Mouse (Mus musculus) left cerebral cortex, postnatal 25 days (tissue): ENCODE data around the gene Pappa2. TPM values are rescaled to one million over a fixed set of nuclear protein-coding genes. Genes with fewer than 3 reads are reported as not detected.

Source experiments
- DNase-seq, 2 experiments: peaks; one replicate each; pipeline ENCODE4 v3.0.0; 2022; ENCODE audit warnings: low spot score in 2 of 2, mixed read lengths in 1 of 2
- intact Hi-C: fragments of 180-260 bp; cut with DNase I; formaldehyde crosslinking; loops from one replicate; pipeline ENCODE4 v1.15.1; 2025
- total RNA-seq, 2 experiments: library from RNA; stranded (reverse); gene quantifications; 2 replicates each; pipeline ENCODE4 v1.2.3; 2021

Pappa2 gene
- total RNA-seq, 2 experiments from 2014 or later = 3.4 to 4.2 TPM

- intact Hi-C loops = no loop called here
- no peak for DNase-seq
These were observed 282.9 kb downstream of the Pappa2 start for GRCm38 (mm10) chr1:158697423-158697822.

DNA sequence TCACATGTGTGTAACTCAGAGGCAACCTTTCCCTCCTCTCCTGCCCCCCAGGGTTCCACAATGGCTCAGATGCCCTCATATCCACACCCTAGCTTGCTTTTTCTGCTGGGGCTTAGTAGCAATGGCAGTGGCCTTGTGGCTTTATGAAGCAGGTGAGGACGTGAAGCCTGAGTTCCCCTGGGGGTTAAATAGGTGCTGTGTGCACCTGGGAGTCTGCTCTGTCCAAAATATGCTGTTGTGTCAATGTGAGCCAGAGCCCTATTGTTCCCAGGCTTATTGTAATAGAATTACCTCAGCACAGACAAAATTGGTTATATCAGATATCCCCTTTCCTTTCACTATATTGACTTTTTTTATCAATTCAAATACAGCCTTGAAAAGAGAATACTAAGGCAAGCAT lies 292.6 kb downstream of the Pappa2 start:
- DNase-seq = no peak
- intact Hi-C loops = no loop called here

DNA sequence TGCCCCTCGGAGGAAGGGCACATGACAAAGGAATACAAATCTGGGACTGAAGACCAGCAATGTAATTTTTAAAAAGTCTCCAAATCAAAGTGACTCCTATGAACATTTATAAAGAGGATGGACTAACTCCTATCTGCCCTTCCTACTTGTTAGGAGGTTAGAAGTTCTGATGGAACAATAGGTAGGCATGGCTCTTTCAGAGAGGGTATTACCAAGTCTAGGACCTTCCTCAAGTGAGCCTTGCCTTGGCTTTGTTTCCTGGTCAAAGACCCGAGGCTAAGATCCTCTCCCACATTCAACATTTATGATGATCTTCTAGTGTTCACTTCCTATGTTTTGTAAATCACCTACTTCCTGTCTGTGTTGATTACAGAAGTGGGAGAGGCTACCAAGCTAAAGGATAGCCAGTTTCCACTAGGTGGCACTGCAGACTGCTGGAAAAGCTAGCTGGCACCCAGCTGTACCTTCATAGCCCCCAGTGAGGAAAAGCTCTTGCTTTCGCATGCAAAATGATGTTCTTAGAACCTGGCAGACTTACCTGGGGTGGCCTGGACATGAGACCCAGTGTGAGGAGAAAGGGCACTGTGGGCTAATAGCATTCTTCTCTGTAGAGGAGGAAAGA lies 310.2 kb downstream of the Pappa2 start:
- intact Hi-C loops = loop anchor here (1.0 kb wide), 1 partner anchor 465 kb away; no protein-coding TSS in a partner anchor
- peak; percentile 60 to 69 for DNase-seq

DNA sequence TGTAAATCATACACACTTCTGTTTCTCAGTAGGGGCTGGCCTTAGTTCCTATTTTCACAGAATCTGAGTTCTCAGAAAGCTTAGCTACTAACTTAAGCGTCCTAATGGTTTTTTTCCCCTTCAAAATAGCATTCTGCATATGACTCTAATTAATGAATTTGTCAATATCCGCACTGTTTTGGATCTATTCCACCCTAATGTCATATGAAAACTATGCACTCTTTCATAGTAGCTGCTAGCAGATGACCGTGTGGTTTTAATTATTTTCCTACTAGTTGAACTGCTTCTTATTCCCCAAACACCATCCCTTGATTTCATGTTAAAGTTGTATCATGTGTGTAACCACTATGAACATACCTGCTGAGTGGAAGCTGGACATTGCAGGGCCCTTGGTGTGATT lies 314.3 kb downstream of the Pappa2 start:
- intact Hi-C loops = no loop called here
- no peak for DNase-seq
